Mouse (Mus musculus) erythroblast, embryonic 14.5 days (primary cell): ENCODE measurements around the gene Man1c1. TPM values are rescaled to one million over a fixed set of nuclear protein-coding genes. Genes with fewer than 3 reads are reported as not detected.
A peak's percentile ranks its signal among the peaks of the same experiment; 100 is the strongest.

Source experiments
- H3K27me3 ChIP-seq: 2 replicates; pipeline ENCODE4 v1.6.1; 2012; ENCODE audit warnings: inconsistent platforms; ENCODE audit not compliant: control insufficient read depth
- H3K36me3 ChIP-seq: 2 replicates; pipeline ENCODE4 v1.6.1; 2012; ENCODE audit warnings: mild to moderate bottlenecking, inconsistent platforms; ENCODE audit not compliant: control insufficient read depth
- H3K4me1 ChIP-seq: 2 replicates; pipeline ENCODE4 v1.6.1; 2012; ENCODE audit warnings: inconsistent platforms; ENCODE audit not compliant: control insufficient read depth
- H3K4me3 ChIP-seq: replicated peaks from 2 replicates; pipeline ENCODE3; 2012; ENCODE audit warnings: moderate library complexity, mild to moderate bottlenecking, inconsistent platforms
- H3K9me3 ChIP-seq: 2 replicates; pipeline ENCODE4 v1.6.1; 2012; ENCODE audit warnings: low read length, inconsistent platforms, mixed read lengths; ENCODE audit not compliant: control insufficient read depth
- GATA1 ChIP-seq: IDR thresholded peaks from 2 replicates; pipeline ENCODE4 v1.6.1; 2012; ENCODE audit warnings: low read length, inconsistent platforms, mixed read lengths
- TAL1 ChIP-seq: IDR thresholded peaks from 3 replicates; pipeline ENCODE4 v1.6.1; 2012; ENCODE audit warnings: low read length, inconsistent platforms, mixed read lengths
- polyA plus RNA-seq: library from polyadenylated mRNA; stranded (reverse); fragments of >175 nt; gene quantifications from 2 replicates; pipeline ENCODE4 v1.2.3, GENCODE M21; 2012

The Man1c1 gene
- polyA plus RNA-seq, 1 experiment: 0.07 TPM

DNA sequence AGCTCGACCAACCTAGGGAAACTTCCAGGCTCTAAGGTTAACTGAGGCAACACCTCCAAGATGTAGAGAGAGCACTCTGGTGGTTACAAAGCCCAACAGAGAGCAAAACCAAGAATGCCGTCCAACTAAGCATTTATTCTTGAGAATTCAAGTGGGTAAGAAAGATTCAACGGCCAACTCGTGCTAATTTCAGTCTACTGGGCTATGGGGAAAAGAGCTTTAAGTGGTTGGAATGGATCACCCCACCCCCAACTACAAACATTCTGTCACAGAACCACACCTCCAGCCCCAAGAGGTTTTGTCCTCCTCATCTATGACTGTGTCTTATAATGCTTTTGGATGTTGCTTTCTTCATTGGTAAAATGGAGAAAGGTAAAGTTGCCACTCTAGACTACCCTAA lies 171.2 kb downstream of the Man1c1 start:
- no peak for TF ChIP-seq GATA1
- no peak for TF ChIP-seq TAL1
- Histone ChIP-seq H3K4me3 (no peak overlapping the region), H3K36me3 (peaks cover 42% of the 10 kb centered on the region), H3K4me1 (peaks cover 42% of the 10 kb centered on the region), H3K9me3 (no peaks in the 10 kb centered on the region), H3K27me3 (peaks cover 3% of the 10 kb centered on the region)

DNA sequence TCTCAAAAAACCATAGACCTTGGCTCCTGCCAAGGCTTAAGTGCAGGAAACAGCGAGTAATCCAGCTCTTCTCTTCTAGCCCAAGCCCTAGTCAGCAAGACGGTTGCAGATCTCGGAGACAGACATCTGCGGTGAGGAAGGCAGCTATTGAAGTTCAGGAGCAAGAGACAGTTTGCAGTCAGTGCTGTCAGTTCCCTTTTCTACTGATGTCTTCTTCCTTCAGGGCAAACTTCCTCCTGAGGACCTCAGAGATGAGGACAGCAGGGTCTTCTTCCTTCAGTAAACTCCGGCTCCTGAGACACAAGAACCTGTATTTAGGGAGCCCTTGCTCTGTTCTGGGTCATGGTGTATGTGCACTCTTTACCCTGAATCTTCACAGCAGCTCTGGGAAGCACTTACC lies 177.9 kb downstream of the Man1c1 start:
- Histone ChIP-seq H3K9me3 (no peaks in the 10 kb centered on the region), H3K4me1 (no peaks in the 10 kb centered on the region; the same call in none of the 2 replicates), H3K27me3 (no peaks in the 10 kb centered on the region), H3K36me3 (peaks cover 96% of the 10 kb centered on the region), H3K4me3 (no peak overlapping the region)
- TF ChIP-seq GATA1 (no peak), TAL1 (no peak)

DNA sequence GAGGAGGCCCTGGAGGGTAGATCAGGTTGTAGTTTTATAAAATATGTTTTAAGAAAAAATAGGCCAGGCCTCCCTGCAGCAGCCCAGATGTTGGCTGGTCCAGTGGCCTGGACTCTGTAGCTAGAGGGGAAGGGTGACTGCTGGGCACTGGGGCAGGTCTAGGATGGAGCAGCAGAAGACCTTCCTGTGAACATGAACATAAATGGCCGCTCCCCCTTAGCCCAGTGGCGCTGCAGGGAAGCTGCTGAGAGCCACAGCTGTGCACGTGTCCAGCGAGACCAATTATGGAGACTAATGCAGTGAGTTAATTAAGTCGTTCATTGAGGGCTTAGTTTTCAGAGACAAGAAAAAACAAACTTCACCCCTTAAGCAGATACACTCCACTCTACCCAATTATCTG lies 178.3 kb downstream of the Man1c1 start:
- Histone ChIP-seq H3K9me3 (no peaks in the 10 kb centered on the region), H3K4me3 (no peak overlapping the region), H3K36me3 (peaks cover 95% of the 10 kb centered on the region), H3K4me1 (no peaks in the 10 kb centered on the region; the same call in 1 of the 2 replicates), H3K27me3 (no peaks in the 10 kb centered on the region)
- TF ChIP-seq GATA1 (no peak), TAL1 (no peak)

DNA sequence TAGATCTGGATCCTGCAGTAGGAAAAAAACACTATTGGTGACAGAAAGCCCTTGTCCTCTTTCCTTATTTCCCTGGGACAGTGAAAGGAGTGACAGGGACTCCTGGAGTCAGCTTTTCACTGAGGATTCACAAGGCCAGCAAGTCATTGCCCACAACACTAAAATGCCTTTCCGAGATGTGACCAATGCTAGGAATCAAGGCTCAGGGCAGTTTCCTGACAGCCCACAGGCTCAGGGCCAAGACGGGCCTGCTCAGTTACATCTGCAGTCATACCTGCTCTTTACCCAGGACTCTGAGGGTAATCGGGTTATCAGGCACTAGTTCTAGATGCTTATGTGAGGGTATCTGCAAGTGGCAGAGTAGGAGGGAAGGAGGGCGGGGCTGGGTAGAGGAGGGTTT lies 180.6 kb downstream of the Man1c1 start:
- H3K9me3 ChIP-seq: no peaks in the 10 kb centered on the region
- no peak overlapping the region for H3K4me3 ChIP-seq
- no peaks in the 10 kb centered on the region; the same call in none of the 2 replicates for H3K4me1 ChIP-seq
- H3K36me3 ChIP-seq: peaks cover 87% of the 10 kb centered on the region
- TF ChIP-seq GATA1 (no peak), TAL1 (no peak)
- H3K27me3 ChIP-seq: no peaks in the 10 kb centered on the region

DNA sequence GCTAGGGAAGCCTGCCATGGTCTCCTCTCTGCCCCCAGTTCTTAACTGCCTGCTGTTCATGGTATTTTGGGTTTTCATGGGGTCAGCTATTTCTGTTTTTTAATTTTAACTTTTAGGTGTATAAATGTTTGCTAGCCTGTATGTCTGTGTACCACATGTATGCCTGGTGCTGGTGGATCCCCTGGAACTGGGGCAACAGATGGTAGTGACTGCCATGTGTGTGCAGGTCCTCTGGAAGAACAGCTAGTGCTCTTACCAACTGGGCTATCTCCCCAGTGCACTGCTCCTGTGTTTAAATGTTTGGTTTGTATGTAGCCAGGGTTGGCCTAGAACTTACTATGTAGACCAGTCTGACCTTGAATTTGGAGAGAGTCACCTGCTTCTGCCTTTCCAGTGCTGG lies 184.8 kb downstream of the Man1c1 start:
- no peak overlapping the region for H3K4me3 ChIP-seq
- TF ChIP-seq GATA1: no peak
- no peak for TF ChIP-seq TAL1
- H3K27me3 ChIP-seq: no peaks in the 10 kb centered on the region
- no peaks in the 10 kb centered on the region for H3K9me3 ChIP-seq
- peaks cover 31% of the 10 kb centered on the region for H3K4me1 ChIP-seq
- H3K36me3 ChIP-seq: peaks cover 78% of the 10 kb centered on the region

DNA sequence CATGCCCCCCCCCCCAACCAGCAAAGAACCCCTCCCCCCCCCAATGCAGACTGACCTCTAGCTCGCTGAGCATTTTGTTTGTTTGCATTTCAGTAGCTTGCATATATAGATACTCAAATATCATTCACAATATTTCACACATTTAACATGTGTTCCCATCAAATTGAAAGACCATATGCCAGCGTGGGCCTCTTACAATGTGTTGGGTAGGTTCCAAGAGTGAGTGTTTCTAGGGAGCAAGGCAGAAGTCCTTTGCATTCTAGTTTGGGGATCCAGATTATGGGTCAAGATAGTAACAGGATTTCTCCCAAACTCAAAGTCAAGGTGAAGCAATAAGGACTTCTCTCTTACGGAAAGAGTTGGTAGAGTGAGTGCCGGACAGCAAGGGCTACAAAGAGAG lies 185.5 kb downstream of the Man1c1 start:
- H3K36me3 ChIP-seq: peaks cover 76% of the 10 kb centered on the region
- no peak overlapping the region for H3K4me3 ChIP-seq
- TF ChIP-seq GATA1 (no peak), TAL1 (no peak)
- no peaks in the 10 kb centered on the region for H3K9me3 ChIP-seq
- peaks cover 38% of the 10 kb centered on the region for H3K4me1 ChIP-seq
- H3K27me3 ChIP-seq: no peaks in the 10 kb centered on the region

DNA sequence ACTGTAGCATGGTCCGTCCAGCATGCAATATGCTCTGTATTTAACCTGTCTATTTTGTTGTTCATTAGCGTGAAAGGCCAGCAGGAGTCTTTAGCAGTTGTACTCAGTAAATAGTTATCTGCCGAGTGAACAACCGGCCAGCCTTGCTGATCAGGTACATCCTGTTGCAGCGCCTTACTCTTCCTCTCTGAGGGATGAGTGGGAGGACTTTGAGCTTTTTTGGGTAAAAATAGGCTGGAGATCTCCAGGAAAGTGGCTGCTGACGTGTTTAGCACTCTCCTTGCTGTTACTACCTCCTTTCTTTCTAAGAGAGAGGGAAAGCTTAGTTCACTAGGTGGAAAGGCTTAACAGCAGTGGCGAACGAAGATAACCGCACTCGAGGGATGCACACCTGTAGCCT lies 186.4 kb downstream of the Man1c1 start:
- Histone ChIP-seq H3K9me3 (no peaks in the 10 kb centered on the region), H3K27me3 (no peaks in the 10 kb centered on the region), H3K36me3 (peaks cover 71% of the 10 kb centered on the region), H3K4me1 (peaks cover 41% of the 10 kb centered on the region), H3K4me3 (no peak overlapping the region)
- TF ChIP-seq GATA1: no peak
- TF ChIP-seq TAL1: no peak

DNA sequence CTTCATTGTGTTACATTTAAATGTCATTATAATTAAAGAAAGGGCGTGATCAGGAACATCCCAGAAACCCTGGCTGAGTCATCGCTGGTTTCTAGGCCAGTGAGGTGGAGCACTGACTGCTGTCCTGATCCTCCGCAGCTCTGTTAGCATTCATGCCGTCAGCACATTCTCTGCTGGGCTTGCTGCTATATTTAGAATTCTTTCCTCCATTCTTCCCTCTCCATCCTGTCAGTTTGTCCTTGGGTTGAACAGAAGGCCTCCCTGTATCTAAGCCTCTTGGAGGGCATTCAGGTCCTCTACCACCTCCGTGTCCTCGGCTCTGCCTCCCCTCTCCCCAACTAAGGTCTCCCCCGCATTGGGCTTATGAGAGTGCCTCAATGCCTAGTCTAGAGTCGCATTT lies 187.1 kb downstream of the Man1c1 start:
- Histone ChIP-seq H3K9me3 (no peaks in the 10 kb centered on the region), H3K36me3 (peaks cover 66% of the 10 kb centered on the region), H3K27me3 (no peaks in the 10 kb centered on the region), H3K4me1 (peaks cover 41% of the 10 kb centered on the region), H3K4me3 (no peak overlapping the region)
- TF ChIP-seq TAL1: no peak

DNA sequence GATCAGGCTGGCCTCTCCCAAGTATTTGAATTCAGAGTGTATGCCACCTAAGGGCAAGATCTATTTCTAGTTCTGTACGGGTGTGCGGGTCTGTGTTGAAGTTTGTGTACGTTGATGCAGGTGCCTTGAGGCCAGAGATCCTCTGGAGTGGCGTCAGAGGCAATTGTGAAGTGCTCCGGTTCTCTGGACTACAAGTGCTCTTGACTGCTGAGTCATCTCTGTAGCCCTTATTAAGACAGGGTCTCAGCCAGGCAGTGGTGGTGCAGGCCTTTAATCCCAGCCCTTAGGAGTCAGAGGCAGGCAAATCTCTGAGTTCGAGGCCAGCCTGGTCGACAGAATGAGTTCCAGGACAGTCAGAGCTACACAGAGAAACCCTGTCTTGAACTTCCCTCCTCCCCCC lies 188.5 kb downstream of the Man1c1 start:
- Histone ChIP-seq H3K36me3 (peaks cover 55% of the 10 kb centered on the region), H3K4me3 (no peak overlapping the region), H3K9me3 (no peaks in the 10 kb centered on the region), H3K4me1 (peaks cover 54% of the 10 kb centered on the region), H3K27me3 (no peaks in the 10 kb centered on the region)
- TF ChIP-seq GATA1 (no peak), TAL1 (no peak)

DNA sequence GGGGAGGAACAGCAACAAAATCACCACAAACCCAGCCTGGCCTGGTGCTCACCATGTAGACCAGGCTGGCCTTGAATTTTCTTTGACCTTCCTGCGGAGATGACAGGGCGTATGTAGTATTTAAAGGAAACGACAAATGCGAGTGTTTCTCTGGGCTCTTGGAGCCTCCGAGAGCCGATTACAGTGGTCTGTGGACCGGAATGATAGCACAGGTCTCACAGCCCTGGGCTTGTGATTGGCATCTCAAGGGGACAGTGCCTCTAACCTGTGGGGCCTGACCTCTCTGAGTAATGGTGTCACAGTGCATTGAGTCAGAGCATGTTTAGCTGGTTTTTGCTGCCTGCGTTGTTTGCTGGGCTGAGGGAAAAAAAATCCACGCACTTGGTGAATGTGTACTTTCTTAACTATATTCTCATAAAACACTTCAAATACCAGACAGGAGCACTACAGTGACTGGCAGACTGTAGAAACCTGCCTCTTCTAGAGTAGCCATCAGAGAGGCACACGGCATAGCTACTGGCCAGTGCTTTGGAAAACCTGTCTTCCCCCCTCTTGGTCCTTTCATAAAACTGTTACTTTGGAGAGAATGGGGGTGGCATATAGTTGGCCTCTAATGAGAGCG lies 189.7 kb downstream of the Man1c1 start:
- TF ChIP-seq TAL1 (no peak), GATA1 (no peak)
- Histone ChIP-seq H3K4me3 (peak overlapping the region; percentile 31), H3K36me3 (peaks cover 47% of the 10 kb centered on the region), H3K9me3 (no peaks in the 10 kb centered on the region), H3K4me1 (peaks cover 57% of the 10 kb centered on the region), H3K27me3 (no peaks in the 10 kb centered on the region)
